Mouse (Mus musculus) MEL (cell line): ENCODE data around the gene Zfp382. TPM values are rescaled to one million over a fixed set of nuclear protein-coding genes. Genes with fewer than 3 reads are reported as not detected.

Experiments used
- E2F4 ChIP-seq: IDR thresholded peaks from 2 replicates; pipeline ENCODE4 v1.6.1; 2011; ENCODE audit warnings: low read depth, low read length, improper control_type of control experiment, borderline replicate concordance
- ETS1 ChIP-seq: IDR thresholded peaks from 2 replicates; pipeline ENCODE4 v1.6.1; 2012; ENCODE audit warnings: low read depth, mild to moderate bottlenecking, inconsistent platforms, low read length, improper control_type of control experiment, moderate library complexity
- JUND ChIP-seq: IDR thresholded peaks from 2 replicates; pipeline ENCODE4 v1.6.1; 2011; ENCODE audit warnings: low read depth, mild to moderate bottlenecking, improper control_type of control experiment, low read length
- KAT2A ChIP-seq: conservative IDR thresholded peaks from 2 replicates; pipeline ENCODE4 v1.6.1; 2012; ENCODE audit warnings: low read depth, low read length, improper control_type of control experiment, inconsistent platforms
- MYB ChIP-seq: IDR thresholded peaks from 2 replicates; pipeline ENCODE4 v1.6.1; 2011; ENCODE audit warnings: mild to moderate bottlenecking, low read depth, low read length, improper control_type of control experiment
- RCOR1 ChIP-seq: IDR thresholded peaks from 2 replicates; pipeline ENCODE4 v1.6.1; 2012; ENCODE audit warnings: low read depth, mild to moderate bottlenecking, inconsistent platforms, low read length, improper control_type of control experiment
- USF2 ChIP-seq, 2 experiments: IDR thresholded peaks; 2 replicates each; pipeline ENCODE4 v1.6.1; 2011 to 2012; ENCODE audit warnings: improper control_type of control experiment in 2 of 2, low read length in 2 of 2, borderline replicate concordance in 1 of 2, inconsistent platforms in 1 of 2, low read depth in 1 of 2, mild to moderate bottlenecking in 1 of 2; ENCODE audit not compliant: insufficient read depth in 1 of 2
- ZC3H11A ChIP-seq: IDR thresholded peaks from 2 replicates; pipeline ENCODE4 v1.6.1; 2012; ENCODE audit warnings: low read depth, mild to moderate bottlenecking, inconsistent platforms, low read length, improper control_type of control experiment
- polyA plus RNA-seq, 2 experiments: library from polyadenylated mRNA; stranded (reverse) in 1 of 2; unstranded in 1 of 2; fragments of >175 nt in 1 of 2; fragments of >200 nt in 1 of 2; gene quantifications; 2 replicates each; pipeline versions ENCODE4 v1.2.1 to v1.2.4; 2012; ENCODE audit warnings: low replicate concordance in 2 of 2, low read depth in 1 of 2; ENCODE audit not compliant: insufficient read length in 2 of 2, insufficient read depth in 1 of 2, missing spikeins in 1 of 2
- total RNA-seq: library from RNA; depleted of rRNA; stranded (reverse); fragments of 300-350 nt; gene quantifications from 2 replicates; pipeline ENCODE4 v1.2.3, GENCODE M21; 2012; rRNA removed

The Zfp382 gene
- total and polyA plus RNA-seq, 3 experiments: 3.9 to 7.1 TPM; not detected in 1

GRCm38 (mm10) chr7:30183879-30184289 is 62.1 kb downstream of the Zfp382 start, which contains the start of gene Cox7a1 (continued):
- TF ChIP-seq ETS1: peak; percentile 80
- TF ChIP-seq E2F4: no peak
- no peak for TF ChIP-seq USF2 (IDR thresholded peaks at IDR 0.05; ENCODE audit: borderline replicate concordance in 1 of 2, insufficient read depth in 1 of 2, low read depth in 1 of 2, low read length in 2 of 2)
- TF ChIP-seq MYB: no peak
- TF ChIP-seq KAT2A: no peak
- no peak for TF ChIP-seq ZC3H11A
- no peak for TF ChIP-seq JUND
- peak; percentile 60; the same call in 1 of the 2 replicates for TF ChIP-seq RCOR1

Other genes with a start within 250 kb of the Zfp382 start
- gene Zfp27, start 215.4 kb upstream of the Zfp382 start, total RNA-seq: 4.3 and 4.9 TPM in 2 replicates
- 1 to 10 TPM in 1 of 2 experiments, not detected in 1; 5.0 TPM for gene Zfp27, start 215.4 kb upstream of the Zfp382 start, polyA plus RNA-seq
- gene Zfp383, start 213.7 kb upstream of the Zfp382 start, total RNA-seq: 0.78 and 0.89 TPM in 2 replicates
- 1 to 10 TPM in 1 of 2 experiments, not detected in 1; 1.4 TPM for gene Zfp383, start 213.7 kb upstream of the Zfp382 start, polyA plus RNA-seq
- 3.5 and 4.8 TPM in 2 replicates for gene Zfp74, start 167.9 kb upstream of the Zfp382 start, total RNA-seq
- gene Zfp74, start 167.9 kb upstream of the Zfp382 start, polyA plus RNA-seq: 1 to 10 TPM in 1 of 2 experiments, not detected in 1; 9.4 TPM
- 12.5 and 14.3 TPM in 2 replicates for gene Zfp568, start 138.0 kb upstream of the Zfp382 start, total RNA-seq
- gene Zfp568, start 138.0 kb upstream of the Zfp382 start, polyA plus RNA-seq: 100 to 1,000 TPM in 1 of 2 experiments, 10 to 100 TPM in 1; 15.4 to 141 TPM
- gene Zfp14, start 70.6 kb upstream of the Zfp382 start, total RNA-seq: 0.16 and 0.39 TPM in 2 replicates
- gene Zfp14, start 70.6 kb upstream of the Zfp382 start, polyA plus RNA-seq: under 1 TPM in 1 of 2 experiments, not detected in 1; 0.25 TPM
- 2.2 and 2.4 TPM in 2 replicates for gene Zfp82, start 49.0 kb upstream of the Zfp382 start, total RNA-seq
- 1 to 10 TPM in 1 of 2 experiments, not detected in 1; 2.0 TPM for gene Zfp82, start 49.0 kb upstream of the Zfp382 start, polyA plus RNA-seq
- 0.62 TPM in 1 of 2 replicates, not detected in the other for gene Gm26920, start 31.5 kb upstream of the Zfp382 start, total RNA-seq
- not detected for gene Gm26920, start 31.5 kb upstream of the Zfp382 start, polyA plus RNA-seq
- 7.3 and 8.0 TPM in 2 replicates for gene Zfp566, start 31.4 kb upstream of the Zfp382 start, total RNA-seq
- 1 to 10 TPM in 1 of 2 experiments, not detected in 1; 8.0 TPM for gene Zfp566, start 31.4 kb upstream of the Zfp382 start, polyA plus RNA-seq
- gene Zfp260, start 27.2 kb upstream of the Zfp382 start, total RNA-seq: 5.5 and 6.2 TPM in 2 replicates
- 1 to 10 TPM in 1 of 2 experiments, not detected in 1; 4.8 TPM for gene Zfp260, start 27.2 kb upstream of the Zfp382 start, polyA plus RNA-seq
- 30.6 and 35.5 TPM in 2 replicates for gene Zfp146, start 47.8 kb downstream of the Zfp382 start, total RNA-seq
- 10 to 100 TPM in 1 of 2 experiments, not detected in 1; 38.9 TPM for gene Zfp146, start 47.8 kb downstream of the Zfp382 start, polyA plus RNA-seq
- gene Cox7a1, start 62.2 kb downstream of the Zfp382 start, total RNA-seq: 8.9 and 9.9 TPM in 2 replicates
- 10 to 100 TPM in 1 of 2 experiments, not detected in 1; 11.1 TPM for gene Cox7a1, start 62.2 kb downstream of the Zfp382 start, polyA plus RNA-seq
- 31.7 and 38.3 TPM in 2 replicates for gene Capns1, start 76.9 kb downstream of the Zfp382 start, total RNA-seq
- 100 to 1,000 TPM in 1 of 2 experiments, not detected in 1; 354 TPM for gene Capns1, start 76.9 kb downstream of the Zfp382 start, polyA plus RNA-seq
- 109 and 128 TPM in 2 replicates for gene Polr2i, start 110.0 kb downstream of the Zfp382 start, total RNA-seq
- 100 to 1,000 TPM in 1 of 2 experiments, not detected in 1; 118 TPM for gene Polr2i, start 110.0 kb downstream of the Zfp382 start, polyA plus RNA-seq
- gene Tbcb, start 110.3 kb downstream of the Zfp382 start, total RNA-seq: 54.8 and 55.0 TPM in 2 replicates
- 10 to 100 TPM in 1 of 2 experiments, not detected in 1; 72.6 TPM for gene Tbcb, start 110.3 kb downstream of the Zfp382 start, polyA plus RNA-seq
- not detected in 2 replicates for gene Ovol3, start 113.8 kb downstream of the Zfp382 start, total RNA-seq
- under 1 TPM in 1 of 2 experiments, not detected in 1; 0.17 TPM for gene Ovol3, start 113.8 kb downstream of the Zfp382 start, polyA plus RNA-seq
- 0.42 and 0.73 TPM in 2 replicates for gene Thap8, start 158.2 kb downstream of the Zfp382 start, total RNA-seq
- gene Thap8, start 158.2 kb downstream of the Zfp382 start, polyA plus RNA-seq: under 1 TPM in 1 of 2 experiments, not detected in 1; 0.46 TPM
- 4.9 and 6.5 TPM in 2 replicates for gene Wdr62, start 158.5 kb downstream of the Zfp382 start, total RNA-seq
- 10 to 100 TPM; 30.5 to 44.8 TPM for gene Wdr62, start 158.5 kb downstream of the Zfp382 start, polyA plus RNA-seq
- not detected in 2 replicates for gene Clip3, start 169.8 kb downstream of the Zfp382 start, total RNA-seq
- gene Clip3, start 169.8 kb downstream of the Zfp382 start, polyA plus RNA-seq: under 1 TPM in 1 of 2 experiments, not detected in 1; 0.19 TPM
- gene Alkbh6, start 186.8 kb downstream of the Zfp382 start, total RNA-seq: 15.0 and 16.2 TPM in 2 replicates
- gene Alkbh6, start 186.8 kb downstream of the Zfp382 start, polyA plus RNA-seq: 10 to 100 TPM in 1 of 2 experiments, not detected in 1; 24.6 TPM
- 0.31 and 0.42 TPM in 2 replicates for gene Syne4, start 192.9 kb downstream of the Zfp382 start, total RNA-seq
- gene Syne4, start 192.9 kb downstream of the Zfp382 start, polyA plus RNA-seq: under 1 TPM in 1 of 2 experiments, not detected in 1; 0.82 TPM
- gene E130208F15Rik, start 199.8 kb downstream of the Zfp382 start, total RNA-seq: 0.92 and 0.96 TPM in 2 replicates
- 1 to 10 TPM in 1 of 2 experiments, not detected in 1; 3.2 TPM for gene E130208F15Rik, start 199.8 kb downstream of the Zfp382 start, polyA plus RNA-seq
- gene Sdhaf1, start 202.0 kb downstream of the Zfp382 start, total RNA-seq: 4.3 and 4.5 TPM in 2 replicates
- gene Sdhaf1, start 202.0 kb downstream of the Zfp382 start, polyA plus RNA-seq: 1 to 10 TPM in 1 of 2 experiments, not detected in 1; 8.1 TPM
- not detected in 2 replicates for gene Lrfn3, start 240.8 kb downstream of the Zfp382 start, total RNA-seq
- gene Lrfn3, start 240.8 kb downstream of the Zfp382 start, polyA plus RNA-seq: not detected